Mouse (Mus musculus) neural tube, embryonic 13.5 days (tissue): Measurements from ENCODE around the gene Prkaca. TPM values are rescaled to one million over a fixed set of nuclear protein-coding genes. Genes with fewer than 3 reads are reported as not detected.

Experiments used
- ATAC-seq: fragments of 200-750 bp; cut with Nextera tagmentation; 2 replicates; pipeline ENCODE4 v1.8.0; 2017; ENCODE audit warnings: low read depth, mild to moderate bottlenecking, moderate TSS enrichment, moderate library complexity
- H3K27ac ChIP-seq: fragments of 300-500 bp; sonication (generic); replicated peaks from 2 replicates; pipeline ENCODE4 v1.5.1; 2015; ENCODE audit warnings: moderate library complexity, mild to moderate bottlenecking, inconsistent platforms
- H3K27me3 ChIP-seq: fragments of 300-500 bp; sonication (generic); 2 replicates; pipeline ENCODE4 v1.6.1; 2015; ENCODE audit warnings: mild to moderate bottlenecking, inconsistent platforms
- H3K36me3 ChIP-seq: fragments of 300-500 bp; sonication (generic); 2 replicates; pipeline ENCODE4 v1.6.1; 2015; ENCODE audit warnings: mild to moderate bottlenecking, inconsistent platforms
- H3K4me1 ChIP-seq: fragments of 300-500 bp; sonication (generic); replicated peaks from 2 replicates; pipeline ENCODE4 v1.6.1; 2015; ENCODE audit warnings: inconsistent platforms
- H3K4me2 ChIP-seq: fragments of 300-500 bp; sonication (generic); 2 replicates; pipeline ENCODE4 v1.6.1; 2015; ENCODE audit warnings: inconsistent platforms, mild to moderate bottlenecking, moderate library complexity
- H3K4me3 ChIP-seq: fragments of 300-500 bp; sonication (generic); 2 replicates; pipeline ENCODE4 v1.5.1; 2015; ENCODE audit warnings: mild to moderate bottlenecking, inconsistent platforms
- H3K9ac ChIP-seq: fragments of 300-500 bp; sonication (generic); 2 replicates; pipeline ENCODE4 v1.6.1; 2015; ENCODE audit warnings: moderate library complexity, mild to moderate bottlenecking, inconsistent platforms
- H3K9me3 ChIP-seq: fragments of 300-500 bp; sonication (generic); 2 replicates; pipeline ENCODE4 v1.6.1; 2016; ENCODE audit warnings: inconsistent platforms
- WGBS: fragments of 180-500 bp; shearing (Covaris S2); methylation state at CpG from one replicate; pipeline ENCODE4 v1.1.7; 2015; 5-methylcytosine and 5-hydroxymethylcytosine counted together
- polyA plus RNA-seq: library from polyadenylated mRNA; unstranded; fragments of >200 nt; fragmentation: Nextera tagmentation; extraction: Ambion mirVana; gene quantifications from 2 replicates; pipeline ENCODE4 v1.2.1, GENCODE M21; 2015

Prkaca gene
- polyA plus RNA-seq = 203 and 207 TPM in 2 replicates

- peaks cover 38% of the 10 kb centered on the region for H3K4me1 ChIP-seq
- H3K9me3 ChIP-seq = no peaks in the 10 kb centered on the region
- H3K4me2 ChIP-seq = peak within 1 kb of the TSS; percentile 97
- no peaks in the 10 kb centered on the region for H3K27me3 ChIP-seq
- H3K4me3 ChIP-seq = peak within 1 kb of the TSS; percentile 95
- ATAC-seq = peak; percentile 100
- peaks cover 7% of the 10 kb centered on the region; the same call in 1 of the 2 replicates for H3K36me3 ChIP-seq
- H3K9ac ChIP-seq = peak within 1 kb of the TSS; percentile 94
- WGBS = under 1% methylated on average over 86 of the region's 94 CpGs
- peak within 1 kb of the TSS; percentile 87 for H3K27ac ChIP-seq
Measured at GRCm38 (mm10) chr8:83972150-83973120, at the start of gene Prkaca. TSS of gene Prkaca (plus strand) at chr8:83972993.

DNA sequence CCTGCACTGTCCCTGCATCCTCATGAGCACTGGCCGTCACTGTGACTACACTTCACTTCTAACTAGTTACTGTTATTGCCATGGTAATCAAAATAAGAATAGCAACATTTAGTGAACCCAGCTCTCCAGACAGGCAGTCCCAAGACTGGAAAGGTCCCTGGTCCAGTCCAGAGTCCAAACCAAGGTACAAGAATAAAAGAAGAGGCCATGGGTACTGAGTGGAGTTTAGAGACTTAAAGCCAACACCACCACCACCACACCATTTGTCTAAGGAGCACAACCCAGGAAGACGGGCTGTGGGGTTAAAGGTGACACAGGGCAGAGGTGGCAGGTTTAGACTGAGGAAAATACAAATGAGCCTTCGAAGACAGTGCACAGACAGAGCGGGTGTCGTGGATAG is 48.2 kb upstream of the Prkaca start:
- H3K27me3 ChIP-seq = no peaks in the 10 kb centered on the region
- ATAC-seq = no peak
- H3K36me3 ChIP-seq = peaks cover 99% of the 10 kb centered on the region
- H3K27ac ChIP-seq = no peak overlapping the region
- no peaks in the 10 kb centered on the region for H3K9me3 ChIP-seq
- WGBS = 85% methylated on average over 5 of the region's 5 CpGs
- no peak overlapping the region for H3K9ac ChIP-seq
- H3K4me2 ChIP-seq = no peak overlapping the region
- H3K4me1 ChIP-seq = no peaks in the 10 kb centered on the region
- H3K4me3 ChIP-seq = no peak overlapping the region

DNA sequence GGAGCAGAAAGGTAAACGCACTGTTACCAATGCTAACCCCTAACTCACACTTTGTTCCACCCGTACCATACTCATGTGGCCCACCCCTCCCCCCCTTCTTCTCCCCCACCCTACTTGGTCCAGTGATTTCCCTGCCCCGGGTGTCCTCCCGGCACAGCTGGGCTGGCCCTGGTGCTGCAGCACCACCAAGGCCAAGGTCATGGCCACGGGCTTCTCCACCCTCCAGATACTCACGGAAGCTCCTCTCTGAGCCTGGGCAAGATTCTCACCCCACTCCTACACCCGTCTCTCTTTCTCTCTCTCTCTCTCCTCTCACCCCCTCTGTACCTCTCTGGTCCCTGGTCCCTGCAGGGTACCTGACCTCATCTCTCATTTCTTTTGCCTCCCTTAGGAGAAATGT is 46.5 kb upstream of the Prkaca start:
- Histone ChIP-seq H3K27me3 (no peaks in the 10 kb centered on the region), H3K36me3 (peaks cover 99% of the 10 kb centered on the region), H3K4me3 (no peak overlapping the region), H3K9me3 (no peaks in the 10 kb centered on the region), H3K4me1 (no peaks in the 10 kb centered on the region), H3K9ac (no peak overlapping the region), H3K4me2 (no peak overlapping the region), H3K27ac (no peak overlapping the region)
- 73% methylated on average over 7 of the region's 7 CpGs for WGBS
- no peak for ATAC-seq

- H3K36me3 ChIP-seq = peaks cover 100% of the 10 kb centered on the region
- H3K4me2 ChIP-seq = no peak overlapping the region
- no peaks in the 10 kb centered on the region for H3K9me3 ChIP-seq
- H3K9ac ChIP-seq = no peak overlapping the region
- H3K4me1 ChIP-seq = no peaks in the 10 kb centered on the region
- H3K27me3 ChIP-seq = no peaks in the 10 kb centered on the region
- no peak overlapping the region for H3K4me3 ChIP-seq
- no peak overlapping the region for H3K27ac ChIP-seq
- 88% methylated on average over 5 of the region's 5 CpGs for WGBS
- ATAC-seq = no peak
Measured at GRCm38 (mm10) chr8:83934222-83934621, 38.6 kb upstream of the Prkaca start.

- no peaks in the 10 kb centered on the region for H3K27me3 ChIP-seq
- no peaks in the 10 kb centered on the region for H3K9me3 ChIP-seq
- no peak for ATAC-seq
- H3K9ac ChIP-seq = no peak overlapping the region
- peaks cover 100% of the 10 kb centered on the region for H3K36me3 ChIP-seq
- no peaks in the 10 kb centered on the region for H3K4me1 ChIP-seq
- WGBS = 87% methylated on average over 2 of the region's 2 CpGs
- H3K4me2 ChIP-seq = no peak overlapping the region
- H3K4me3 ChIP-seq = no peak overlapping the region
- H3K27ac ChIP-seq = no peak overlapping the region
Measured at GRCm38 (mm10) chr8:83934994-83935393, 37.8 kb upstream of the Prkaca start.

- 93% methylated on average over 8 of the region's 8 CpGs for WGBS
- Histone ChIP-seq H3K9ac (no peak overlapping the region), H3K4me2 (no peak overlapping the region), H3K4me1 (no peaks in the 10 kb centered on the region), H3K27ac (no peak overlapping the region), H3K9me3 (no peaks in the 10 kb centered on the region), H3K36me3 (peaks cover 100% of the 10 kb centered on the region), H3K4me3 (no peak overlapping the region), H3K27me3 (no peaks in the 10 kb centered on the region)
- ATAC-seq = no peak
Measured at GRCm38 (mm10) chr8:83935435-83935834, 37.4 kb upstream of the Prkaca start.

DNA sequence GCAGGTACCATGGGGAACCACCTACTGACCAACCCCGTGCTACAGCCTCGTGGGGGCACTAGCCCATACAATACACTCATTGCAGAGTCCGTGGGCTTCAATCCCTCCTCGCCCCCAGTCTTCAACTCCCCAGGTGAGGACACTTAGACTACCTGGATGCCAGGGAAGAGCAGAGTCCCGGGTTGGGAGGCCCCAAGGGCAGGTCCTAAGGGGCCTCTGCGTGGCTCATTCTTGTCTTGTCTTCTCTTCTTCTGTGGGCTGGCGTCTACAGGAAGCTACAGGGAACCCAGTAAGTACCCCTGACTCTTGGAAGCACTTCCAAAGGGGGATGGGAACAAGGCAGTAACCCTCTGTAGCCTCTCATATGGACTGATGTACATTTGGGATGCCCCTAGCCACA is 35.1 kb upstream of the Prkaca start:
- Histone ChIP-seq H3K4me1 (no peaks in the 10 kb centered on the region), H3K9ac (no peak overlapping the region), H3K4me2 (no peak overlapping the region), H3K36me3 (peaks cover 77% of the 10 kb centered on the region), H3K4me3 (no peak overlapping the region), H3K9me3 (no peaks in the 10 kb centered on the region), H3K27me3 (no peaks in the 10 kb centered on the region), H3K27ac (no peak overlapping the region)
- 86% methylated on average over 7 of the region's 7 CpGs for WGBS
- no peak for ATAC-seq

- WGBS = 93% methylated on average over 15 of the region's 15 CpGs
- H3K9ac ChIP-seq = no peak overlapping the region
- no peak overlapping the region for H3K4me2 ChIP-seq
- no peak overlapping the region for H3K4me3 ChIP-seq
- H3K27ac ChIP-seq = no peak overlapping the region
- no peaks in the 10 kb centered on the region for H3K9me3 ChIP-seq
- H3K27me3 ChIP-seq = no peaks in the 10 kb centered on the region
- no peaks in the 10 kb centered on the region for H3K4me1 ChIP-seq
- no peak for ATAC-seq
- H3K36me3 ChIP-seq = peaks cover 71% of the 10 kb centered on the region
Measured at GRCm38 (mm10) chr8:83938330-83938729, 34.5 kb upstream of the Prkaca start.

GRCm38 (mm10) chr8:83941066-83941677 is 31.6 kb upstream of the Prkaca start:
- no peak overlapping the region for H3K4me3 ChIP-seq
- no peaks in the 10 kb centered on the region for H3K9me3 ChIP-seq
- 75% methylated on average over 6 of the region's 6 CpGs for WGBS
- no peak overlapping the region for H3K9ac ChIP-seq
- H3K4me1 ChIP-seq = no peaks in the 10 kb centered on the region
- no peaks in the 10 kb centered on the region for H3K27me3 ChIP-seq
- no peak overlapping the region for H3K4me2 ChIP-seq
- H3K27ac ChIP-seq = no peak overlapping the region
- H3K36me3 ChIP-seq = peaks cover 42% of the 10 kb centered on the region
- 0 out of 2 replicates have a peak, but pooled peaks have one; percentile 12 for ATAC-seq

DNA sequence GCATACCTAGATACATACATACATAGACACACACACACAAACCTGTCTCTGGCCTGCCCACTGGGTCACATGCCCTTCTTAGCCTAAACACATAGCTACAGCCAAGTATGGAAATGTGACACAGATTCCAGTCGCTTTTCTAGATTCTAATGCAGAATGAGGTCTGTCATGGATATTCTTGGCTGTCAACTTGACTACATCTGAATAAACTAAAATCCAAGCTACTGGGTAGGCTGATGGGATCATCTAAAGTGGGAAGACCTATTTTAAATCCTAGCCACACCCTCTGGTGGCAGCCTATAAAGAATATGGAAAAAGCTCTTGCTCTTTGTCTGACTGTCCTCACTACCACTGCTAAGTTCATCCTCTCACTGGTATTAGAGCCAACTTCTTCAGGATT is 30.3 kb upstream of the Prkaca start:
- no peak for ATAC-seq
- Histone ChIP-seq H3K4me1 (no peaks in the 10 kb centered on the region), H3K27me3 (no peaks in the 10 kb centered on the region), H3K9ac (no peak overlapping the region), H3K36me3 (peaks cover 29% of the 10 kb centered on the region), H3K9me3 (no peaks in the 10 kb centered on the region), H3K4me2 (no peak overlapping the region), H3K27ac (no peak overlapping the region), H3K4me3 (no peak overlapping the region)
- WGBS = 92% methylated on average over 1 of the region's 1 CpGs

DNA sequence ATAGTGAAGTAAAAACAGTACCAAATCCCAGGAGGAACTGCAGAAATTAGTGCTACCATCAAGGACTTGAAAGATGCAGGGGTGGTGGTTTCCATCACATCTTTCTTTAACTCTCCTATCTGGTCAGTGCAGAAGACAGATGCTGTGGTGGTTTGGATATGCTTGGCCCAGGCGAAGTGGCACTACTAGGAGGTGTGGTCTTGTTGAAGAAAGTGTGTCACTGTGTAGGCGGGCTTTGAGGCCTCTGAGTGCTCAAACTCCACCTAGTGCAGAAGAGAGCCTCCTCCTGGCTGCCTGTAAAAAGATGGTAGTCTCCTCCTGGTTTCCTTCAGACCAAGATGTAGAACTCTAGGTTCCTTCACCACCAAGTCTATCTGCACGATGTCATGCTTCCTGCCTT is 27.3 kb upstream of the Prkaca start:
- Histone ChIP-seq H3K36me3 (no peaks in the 10 kb centered on the region), H3K27me3 (no peaks in the 10 kb centered on the region), H3K4me2 (no peak overlapping the region), H3K4me1 (no peaks in the 10 kb centered on the region), H3K27ac (no peak overlapping the region), H3K4me3 (no peak overlapping the region), H3K9ac (no peak overlapping the region), H3K9me3 (no peaks in the 10 kb centered on the region)
- WGBS = 79% methylated on average over 3 of the region's 3 CpGs
- ATAC-seq = no peak

- Histone ChIP-seq H3K4me3 (peak overlapping the region; percentile 59), H3K27ac (peak overlapping the region; percentile 74), H3K4me2 (peak overlapping the region; percentile 94), H3K4me1 (peaks cover 16% of the 10 kb centered on the region), H3K9me3 (no peaks in the 10 kb centered on the region), H3K36me3 (no peaks in the 10 kb centered on the region), H3K9ac (peak overlapping the region; percentile 69), H3K27me3 (no peaks in the 10 kb centered on the region)
- 1% methylated on average over 14 of the region's 14 CpGs for WGBS
- ATAC-seq = no peak
Measured at GRCm38 (mm10) chr8:83954749-83955105, 18.1 kb upstream of the Prkaca start.
